Mouse (Mus musculus) cortical plate, adult 2 months (tissue): ENCODE data around the gene Dnah7c.
"Not testable (repeated sequence)": the region's sequence is repeated elsewhere in the genome, so short reads cannot be mapped to it uniquely, and the experiment has no call there.

Source experiments
- CTCF ChIP-seq: fragments of 200-500 bp; IDR thresholded peaks from 2 replicates; pipeline ENCODE4 v1.5.1; 2011; ENCODE audit warnings: mild to moderate bottlenecking, control low read depth, low read length; ENCODE audit not compliant: insufficient read depth; ENCODE audit errors: extremely low read depth
- POLR2A ChIP-seq: fragments of 200-500 bp; IDR thresholded peaks from 2 replicates; pipeline ENCODE4 v1.6.1; 2011; ENCODE audit warnings: mild to moderate bottlenecking, low read length, control low read depth; ENCODE audit not compliant: insufficient read depth; ENCODE audit errors: extremely low read depth

GRCm38 (mm10) chr1:46526537-46526936 is 101.1 kb downstream of the Dnah7c start:
- TF ChIP-seq CTCF, POLR2A: not testable (repeated sequence)
